Mouse (Mus musculus) mouse trophoblast stem cell (cell line): ENCODE measurements around the gene Gm47841.

ENCODE experiments used
- in situ Hi-C, 2 experiments: fragments of 300-500 bp; cut with MseI, MboI; formaldehyde crosslinking; loops; 2 replicates in 1 of 2; 3 replicates in 1 of 2; pipeline ENCODE4 v1.15.1; 2025

Gene Gm47841

GRCm38 (mm10) chr15:101042613-101043012 is 4.6 kb downstream of the Gm47841 start:
- in situ Hi-C loops, result no loop called here

- in situ Hi-C loops, result no loop called here
Measured at GRCm38 (mm10) chr15:101041966-101042365, 5.2 kb downstream of the Gm47841 start.

GRCm38 (mm10) chr15:101039651-101040050 is 7.5 kb downstream of the Gm47841 start:
- in situ Hi-C loops, result no loop called here

GRCm38 (mm10) chr15:101028960-101029359 is 18.2 kb downstream of the Gm47841 start:
- in situ Hi-C loops, result no loop called here

- in situ Hi-C loops, result no loop called here
Measured at GRCm38 (mm10) chr15:101011352-101011751, 35.8 kb downstream of the Gm47841 start.

GRCm38 (mm10) chr15:101008386-101009010 is 38.7 kb downstream of the Gm47841 start:
- in situ Hi-C loops, result no loop called here

GRCm38 (mm10) chr15:101007236-101007635 is 40.0 kb downstream of the Gm47841 start:
- in situ Hi-C loops, result no loop called here

- in situ Hi-C loops, result no loop called here
Measured at GRCm38 (mm10) chr15:101006251-101007040, 40.8 kb downstream of the Gm47841 start.

GRCm38 (mm10) chr15:101005717-101006116 is 41.5 kb downstream of the Gm47841 start:
- in situ Hi-C loops, result no loop called here

- in situ Hi-C loops, result no loop called here
Measured at GRCm38 (mm10) chr15:101004538-101004937, 42.7 kb downstream of the Gm47841 start.

GRCm38 (mm10) chr15:101002466-101002865 is 44.7 kb downstream of the Gm47841 start:
- in situ Hi-C loops, result no loop called here

- in situ Hi-C loops, result no loop called here
Measured at GRCm38 (mm10) chr15:101001685-101002084, 45.5 kb downstream of the Gm47841 start.

GRCm38 (mm10) chr15:100997090-100997489 is 50.1 kb downstream of the Gm47841 start:
- in situ Hi-C loops, result no loop called here
